Mouse (Mus musculus) spleen, adult 2 months (tissue): Measurements from ENCODE around the gene Gm17018.

Source experiments
- CTCF ChIP-seq: fragments of 200-500 bp; IDR thresholded peaks from 2 replicates; pipeline ENCODE4 v1.5.1; 2011; ENCODE audit warnings: mild to moderate bottlenecking, inconsistent platforms; ENCODE audit not compliant: insufficient read depth, insufficient read length, insufficient replicate concordance; ENCODE audit errors: extremely low read depth
- POLR2A ChIP-seq: fragments of 200-500 bp; IDR thresholded peaks from 2 replicates; pipeline ENCODE4 v1.6.1; 2011; ENCODE audit warnings: low read depth, low read length, inconsistent platforms

- no peak for TF ChIP-seq CTCF
- TF ChIP-seq POLR2A, result no peak
Measured at GRCm38 (mm10) chr19:45587509-45588292, 27.3 kb downstream of the Gm17018 start.
